Mouse (Mus musculus) embryonic facial prominence, embryonic 12.5 days (tissue): ENCODE data around the gene Lnx2. TPM values are rescaled to one million over a fixed set of nuclear protein-coding genes. Genes with fewer than 3 reads are reported as not detected.
A peak's percentile ranks its signal among the peaks of the same experiment; 100 is the strongest.

Experiments
- ATAC-seq: fragments of 200-750 bp; cut with Nextera tagmentation; 2 replicates; pipeline ENCODE4 v1.8.0; 2017; ENCODE audit not compliant: insufficient number of reproducible peaks, insufficient read depth, low FRiP score, low TSS enrichment
- H3K27ac ChIP-seq: fragments of 300-500 bp; sonication (generic); 2 replicates; pipeline ENCODE4 v1.5.1; 2016; ENCODE audit warnings: mild to moderate bottlenecking
- H3K27me3 ChIP-seq: fragments of 300-500 bp; sonication (generic); 2 replicates; pipeline ENCODE4 v1.6.1; 2016; ENCODE audit warnings: mild to moderate bottlenecking, moderate library complexity
- H3K36me3 ChIP-seq: fragments of 300-500 bp; sonication (generic); 2 replicates; pipeline ENCODE4 v1.6.1; 2016; ENCODE audit warnings: mild to moderate bottlenecking
- H3K4me1 ChIP-seq: fragments of 300-500 bp; sonication (generic); 2 replicates; pipeline ENCODE4 v1.6.1; 2016
- H3K4me2 ChIP-seq: fragments of 300-500 bp; sonication (generic); replicated peaks from 2 replicates; pipeline ENCODE4 v1.6.1; 2016; ENCODE audit warnings: mild to moderate bottlenecking, moderate library complexity
- H3K4me3 ChIP-seq: fragments of 300-500 bp; sonication (generic); 2 replicates; pipeline ENCODE4 v1.5.1; 2016; ENCODE audit warnings: mild to moderate bottlenecking
- H3K9ac ChIP-seq: fragments of 300-500 bp; sonication (generic); 2 replicates; pipeline ENCODE4 v1.6.1; 2016; ENCODE audit warnings: mild to moderate bottlenecking, moderate library complexity
- H3K9me3 ChIP-seq: fragments of 300-500 bp; sonication (generic); 2 replicates; pipeline ENCODE4 v1.6.1; 2016; ENCODE audit warnings: mild to moderate bottlenecking, moderate library complexity
- WGBS: fragments of 180-500 bp; shearing (Covaris S2); methylation state at CpG from one replicate; pipeline ENCODE4 v1.1.7; 2016; 5-methylcytosine and 5-hydroxymethylcytosine counted together
- polyA plus RNA-seq: library from polyadenylated mRNA; unstranded; fragments of >200 nt; fragmentation: Nextera tagmentation; extraction: Ambion mirVana; gene quantifications from 2 replicates; pipeline ENCODE4 v1.2.1, GENCODE M21; 2016

The Lnx2 gene
- polyA plus RNA-seq, 1 experiment from 2014 or later: 12.0 TPM

GRCm38 (mm10) chr5:147011333-147011732 is 65.1 kb downstream of the Lnx2 start:
- Histone ChIP-seq H3K9me3 (peaks cover 4% of the 10 kb centered on the region; the same call in 1 of the 2 replicates), H3K27ac (no peak overlapping the region), H3K4me3 (no peak overlapping the region), H3K36me3 (no peaks in the 10 kb centered on the region), H3K4me2 (no peak overlapping the region), H3K4me1 (peaks cover 4% of the 10 kb centered on the region; the same call in 1 of the 2 replicates), H3K9ac (no peak overlapping the region), H3K27me3 (no peaks in the 10 kb centered on the region)
- ATAC-seq: no peak
- WGBS: 86% methylated on average over 10 of the region's 10 CpGs

GRCm38 (mm10) chr5:147003303-147003702 is 73.1 kb downstream of the Lnx2 start:
- no peaks in the 10 kb centered on the region for H3K4me1 ChIP-seq
- H3K27me3 ChIP-seq: no peaks in the 10 kb centered on the region
- no peak overlapping the region for H3K4me2 ChIP-seq
- no peak overlapping the region for H3K4me3 ChIP-seq
- H3K9ac ChIP-seq: no peak overlapping the region
- H3K27ac ChIP-seq: no peak overlapping the region
- H3K36me3 ChIP-seq: no peaks in the 10 kb centered on the region
- 61% methylated on average over 1 of the region's 1 CpGs for WGBS
- peaks cover 7% of the 10 kb centered on the region for H3K9me3 ChIP-seq
- no peak for ATAC-seq

GRCm38 (mm10) chr5:147001312-147001711 is 75.1 kb downstream of the Lnx2 start:
- 82% methylated on average over 4 of the region's 4 CpGs for WGBS
- Histone ChIP-seq H3K4me2 (no peak overlapping the region), H3K36me3 (no peaks in the 10 kb centered on the region), H3K9me3 (peaks cover 3% of the 10 kb centered on the region; the same call in 1 of the 2 replicates), H3K27ac (no peak overlapping the region), H3K9ac (no peak overlapping the region), H3K4me1 (no peaks in the 10 kb centered on the region), H3K4me3 (no peak overlapping the region), H3K27me3 (no peaks in the 10 kb centered on the region)
- no peak for ATAC-seq

- Histone ChIP-seq H3K36me3 (no peaks in the 10 kb centered on the region), H3K9me3 (peaks cover 3% of the 10 kb centered on the region; the same call in 1 of the 2 replicates), H3K4me2 (no peak overlapping the region), H3K4me1 (no peaks in the 10 kb centered on the region), H3K27ac (no peak overlapping the region), H3K27me3 (no peaks in the 10 kb centered on the region), H3K9ac (no peak overlapping the region), H3K4me3 (no peak overlapping the region)
- 92% methylated on average over 12 of the region's 12 CpGs for WGBS
- no peak for ATAC-seq
These were observed 77.6 kb downstream of the Lnx2 start for GRCm38 (mm10) chr5:146998802-146999201.

GRCm38 (mm10) chr5:146996812-146997211 is 79.6 kb downstream of the Lnx2 start:
- no peak for ATAC-seq
- WGBS: 82% methylated on average over 7 of the region's 7 CpGs

GRCm38 (mm10) chr5:146994973-146995372 is 81.4 kb downstream of the Lnx2 start:
- no peak overlapping the region for H3K27ac ChIP-seq
- no peak overlapping the region for H3K4me3 ChIP-seq
- no peaks in the 10 kb centered on the region for H3K27me3 ChIP-seq
- WGBS: 78% methylated on average over 6 of the region's 6 CpGs
- no peak for ATAC-seq
- H3K4me1 ChIP-seq: no peaks in the 10 kb centered on the region
- H3K4me2 ChIP-seq: no peak overlapping the region
- peaks cover 3% of the 10 kb centered on the region; the same call in 1 of the 2 replicates for H3K9me3 ChIP-seq
- H3K36me3 ChIP-seq: no peaks in the 10 kb centered on the region
- H3K9ac ChIP-seq: no peak overlapping the region

More at GRCm38 (mm10) chr5:146996812-146997211, 79.6 kb downstream of the Lnx2 start:
- Histone ChIP-seq H3K4me3 (no peak overlapping the region), H3K36me3 (no peaks in the 10 kb centered on the region), H3K4me1 (no peaks in the 10 kb centered on the region), H3K27ac (no peak overlapping the region), H3K9me3 (peaks cover 3% of the 10 kb centered on the region; the same call in 1 of the 2 replicates), H3K27me3 (no peaks in the 10 kb centered on the region), H3K9ac (no peak overlapping the region), H3K4me2 (no peak overlapping the region)

- Histone ChIP-seq H3K27me3 (no peaks in the 10 kb centered on the region), H3K9me3 (no peaks in the 10 kb centered on the region), H3K4me1 (no peaks in the 10 kb centered on the region), H3K27ac (no peak overlapping the region), H3K36me3 (no peaks in the 10 kb centered on the region), H3K4me2 (no peak overlapping the region), H3K4me3 (no peak overlapping the region), H3K9ac (no peak overlapping the region)
- WGBS: 70% methylated on average over 8 of the region's 8 CpGs
- no peak for ATAC-seq
These were observed 82.9 kb downstream of the Lnx2 start for GRCm38 (mm10) chr5:146993509-146993908.

- H3K27me3 ChIP-seq: peaks cover 13% of the 10 kb centered on the region; the same call in 1 of the 2 replicates
- no peaks in the 10 kb centered on the region for H3K4me1 ChIP-seq
- ATAC-seq: no peak
- no peak overlapping the region for H3K4me2 ChIP-seq
- no peak overlapping the region for H3K9ac ChIP-seq
- H3K27ac ChIP-seq: no peak overlapping the region
- no peaks in the 10 kb centered on the region for H3K36me3 ChIP-seq
- no peaks in the 10 kb centered on the region for H3K9me3 ChIP-seq
- 78% methylated on average over 5 of the region's 5 CpGs for whole genome bisulfite sequencing
- no peak overlapping the region for H3K4me3 ChIP-seq
These were observed 87.3 kb downstream of the Lnx2 start for GRCm38 (mm10) chr5:146989051-146989450.

GRCm38 (mm10) chr5:146987588-146987987 is 88.8 kb downstream of the Lnx2 start:
- 87% methylated on average over 10 of the region's 10 CpGs for WGBS

GRCm38 (mm10) chr5:146985725-146986433 is 90.5 kb downstream of the Lnx2 start:
- Histone ChIP-seq H3K27ac (no peak overlapping the region), H3K9ac (no peak overlapping the region), H3K4me1 (no peaks in the 10 kb centered on the region), H3K9me3 (no peaks in the 10 kb centered on the region), H3K4me3 (no peak overlapping the region), H3K27me3 (peaks cover 23% of the 10 kb centered on the region; the same call in 1 of the 2 replicates), H3K4me2 (no peak overlapping the region), H3K36me3 (no peaks in the 10 kb centered on the region)
- no peak for ATAC-seq
- WGBS: 62% methylated on average over 21 of the region's 21 CpGs

More at GRCm38 (mm10) chr5:146987588-146987987, 88.8 kb downstream of the Lnx2 start:
- Histone ChIP-seq H3K27ac (no peak overlapping the region), H3K9ac (no peak overlapping the region), H3K4me3 (no peak overlapping the region), H3K27me3 (peaks cover 17% of the 10 kb centered on the region; the same call in 1 of the 2 replicates), H3K4me2 (no peak overlapping the region), H3K36me3 (no peaks in the 10 kb centered on the region), H3K9me3 (no peaks in the 10 kb centered on the region), H3K4me1 (no peaks in the 10 kb centered on the region)
- ATAC-seq: no peak

- Histone ChIP-seq H3K27ac (no peak overlapping the region), H3K27me3 (peaks cover 23% of the 10 kb centered on the region; the same call in 1 of the 2 replicates), H3K4me3 (no peak overlapping the region), H3K9ac (no peak overlapping the region), H3K4me2 (no peak overlapping the region), H3K9me3 (no peaks in the 10 kb centered on the region), H3K4me1 (no peaks in the 10 kb centered on the region), H3K36me3 (no peaks in the 10 kb centered on the region)
- ATAC-seq: no peak
- 11% methylated on average over 8 of the region's 8 CpGs for WGBS
These were observed 93.2 kb downstream of the Lnx2 start for GRCm38 (mm10) chr5:146983216-146983615.

GRCm38 (mm10) chr5:146981376-146981775 is 95.0 kb downstream of the Lnx2 start:
- Histone ChIP-seq H3K9ac (no peak overlapping the region), H3K9me3 (no peaks in the 10 kb centered on the region), H3K4me1 (no peaks in the 10 kb centered on the region), H3K4me2 (no peak overlapping the region), H3K27ac (no peak overlapping the region), H3K4me3 (no peak overlapping the region), H3K27me3 (peaks cover 23% of the 10 kb centered on the region; the same call in 1 of the 2 replicates), H3K36me3 (no peaks in the 10 kb centered on the region)
- ATAC-seq: peak; percentile 64; the same call in 1 of the 2 replicates
- WGBS: 83% methylated on average over 6 of the region's 6 CpGs
